Mouse (Mus musculus) splenic B cell, adult 2 months (primary cell): ENCODE results near the gene Mt2.

Source experiments
- DNase-seq: peaks from one replicate; pipeline ENCODE4 v3.0.0-alpha.2; 2011; ENCODE audit warnings: low read depth, low spot score
- H3K27me3 ChIP-seq: 2 replicates; pipeline ENCODE4 v1.6.1; 2012; ENCODE audit warnings: mild to moderate bottlenecking, low read length, moderate library complexity, mixed read lengths; ENCODE audit not compliant: control insufficient read depth, poor library complexity, insufficient read depth, severe bottlenecking
- H3K36me3 ChIP-seq: 2 replicates; pipeline ENCODE4 v1.6.1; 2012; ENCODE audit warnings: mild to moderate bottlenecking, low read length, moderate library complexity, mixed read lengths; ENCODE audit not compliant: control insufficient read depth, poor library complexity, insufficient read depth, severe bottlenecking

The Mt2 gene

DNA sequence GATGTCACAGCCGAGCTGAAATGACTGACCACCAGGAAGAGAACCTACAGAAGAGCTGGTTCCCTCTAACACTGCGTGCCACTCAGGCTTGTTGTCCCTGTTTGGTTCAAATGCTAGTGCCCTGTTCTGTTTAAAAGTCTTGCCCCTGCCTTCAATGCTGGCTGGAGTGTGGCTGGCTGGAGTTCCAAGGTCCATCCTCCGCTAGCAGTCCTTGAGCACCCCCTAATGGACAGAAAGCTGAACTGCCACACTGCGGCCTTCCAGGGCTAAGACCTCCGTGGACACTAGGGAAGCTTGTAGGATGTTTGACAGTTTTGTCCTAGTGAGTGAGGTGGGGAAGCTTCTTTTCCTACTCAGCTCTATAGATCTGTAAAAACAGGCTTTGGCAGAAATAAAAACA is 33.3 kb downstream of the Mt2 start:
- no peaks in the 10 kb centered on the region for H3K36me3 ChIP-seq
- peak; percentile 80 for DNase-seq

GRCm38 (mm10) chr8:94206256-94206655 is 33.8 kb downstream of the Mt2 start:
- Histone ChIP-seq H3K36me3 (no peaks in the 10 kb centered on the region), H3K27me3 (no peaks in the 10 kb centered on the region; the same call in 1 of the 2 replicates)
- DNase-seq = no peak

More for the DNA sequence above, 33.3 kb downstream of the Mt2 start:
- H3K27me3 ChIP-seq = no peaks in the 10 kb centered on the region; the same call in 1 of the 2 replicates

GRCm38 (mm10) chr8:94207491-94207890 is 35.0 kb downstream of the Mt2 start:
- no peaks in the 10 kb centered on the region; the same call in 1 of the 2 replicates for H3K27me3 ChIP-seq
- DNase-seq = no peak
- no peaks in the 10 kb centered on the region for H3K36me3 ChIP-seq

- H3K36me3 ChIP-seq = no peaks in the 10 kb centered on the region
These were observed 37.2 kb downstream of the Mt2 start for GRCm38 (mm10) chr8:94209639-94210038.

DNA sequence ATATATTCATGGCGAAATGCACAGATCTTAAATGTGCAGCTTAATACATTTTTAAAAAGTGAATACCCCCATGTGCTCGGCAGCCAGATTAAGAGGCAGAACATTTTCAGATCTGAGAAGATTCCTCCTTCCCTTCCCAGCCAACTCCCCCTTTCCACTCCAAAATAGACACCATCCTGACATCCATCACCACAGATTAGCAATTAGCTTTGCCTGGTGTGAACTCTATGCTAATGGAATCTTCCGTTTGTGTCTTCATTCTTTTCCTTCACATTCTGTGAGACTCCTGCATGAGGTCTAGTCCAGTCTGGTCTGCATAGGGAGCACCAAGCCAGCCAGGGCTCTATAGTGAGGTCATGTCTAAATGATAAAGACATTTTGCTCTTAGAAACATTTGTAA is 37.8 kb downstream of the Mt2 start:
- DNase-seq = no peak
- H3K36me3 ChIP-seq = no peaks in the 10 kb centered on the region

More at GRCm38 (mm10) chr8:94209639-94210038, 37.2 kb downstream of the Mt2 start:
- DNase-seq = no peak
- H3K27me3 ChIP-seq = no peaks in the 10 kb centered on the region

GRCm38 (mm10) chr8:94213819-94214218 is 41.4 kb downstream of the Mt2 start:
- Histone ChIP-seq H3K36me3 (no peaks in the 10 kb centered on the region), H3K27me3 (no peaks in the 10 kb centered on the region)
- no peak for DNase-seq

More for the DNA sequence above, 37.8 kb downstream of the Mt2 start:
- H3K27me3 ChIP-seq = no peaks in the 10 kb centered on the region

GRCm38 (mm10) chr8:94214252-94215173 is 42.0 kb downstream of the Mt2 start, which contains the start of gene Nup93:
Gene Nup93, plus strand, starts transcription at chr8:94214564.
- no peaks in the 10 kb centered on the region for H3K27me3 ChIP-seq
- peak; percentile 95 for DNase-seq
- no peaks in the 10 kb centered on the region for H3K36me3 ChIP-seq
